Mouse (Mus musculus): ENCODE data around the gene Zkscan1. TPM values are rescaled to one million over a fixed set of nuclear protein-coding genes. Genes with fewer than 3 reads are reported as not detected.

Zkscan1 gene
- total RNA-seq, 2 experiments from 2014 or later, result 30.9 to 37.9 TPM

GRCm38 (mm10) chr5:138116255-138117198 lies 31.6 kb downstream of the Zkscan1 start, which contains the start of gene Zscan21:
Gene Zscan21, plus strand, starts transcription at chr5:138116903.
- DNase-seq (ENCODE audit: low spot score in 2 of 2), result peak; percentile 90 to 93

GRCm38 (mm10) chr5:138117199-138118015 lies 32.5 kb downstream of the Zkscan1 start:
- peak in 1 of 2 experiments; percentile 5 for DNase-seq (ENCODE audit: low spot score in 2 of 2)

- no peak for DNase-seq (ENCODE audit: low spot score in 2 of 2)
Measured at GRCm38 (mm10) chr5:138118041-138118440, 33.2 kb downstream of the Zkscan1 start.

GRCm38 (mm10) chr5:138132425-138133064 lies 47.7 kb downstream of the Zkscan1 start:
- DNase-seq (ENCODE audit: low spot score in 2 of 2), result no peak

- DNase-seq (ENCODE audit: low spot score in 2 of 2), result no peak
Measured at GRCm38 (mm10) chr5:138137257-138137656, 52.4 kb downstream of the Zkscan1 start.

- no peak for DNase-seq (ENCODE audit: low spot score in 2 of 2)
Measured at GRCm38 (mm10) chr5:138137935-138138549, 53.2 kb downstream of the Zkscan1 start.

- DNase-seq (ENCODE audit: low spot score in 2 of 2), result no peak
Measured at GRCm38 (mm10) chr5:138138585-138138984, 53.7 kb downstream of the Zkscan1 start.

- no peak for DNase-seq (ENCODE audit: low spot score in 2 of 2)
Measured at GRCm38 (mm10) chr5:138154390-138154789, 69.5 kb downstream of the Zkscan1 start.

- DNase-seq (ENCODE audit: low spot score in 2 of 2), result peak; percentile 69 to 75
Measured at GRCm38 (mm10) chr5:138155443-138155976, 70.6 kb downstream of the Zkscan1 start, which contains the start of gene Zfp113. Gene Zfp113, minus strand, starts transcription at chr5:138155744.

Other genes with a start within 250 kb of the Zkscan1 start
- 1 to 10 TPM; 2.6 to 4.3 TPM for gene Pilra, start 248.8 kb upstream of the Zkscan1 start, total RNA-seq (2021)
- 1 to 10 TPM; 1.8 to 2.9 TPM for gene Pilrb1, start 227.0 kb upstream of the Zkscan1 start, total RNA-seq (2021)
- gene Pilrb2, start 213.3 kb upstream of the Zkscan1 start, total RNA-seq (2021), result 1 to 10 TPM; 1.1 to 2.5 TPM
- under 1 TPM in 1 of 2 experiments, not detected in 1; 0.10 TPM for gene Cyp3a13, start 163.5 kb upstream of the Zkscan1 start, total RNA-seq (2021)
- gene Gjc3, start 122.0 kb upstream of the Zkscan1 start, total RNA-seq (2021), result under 1 TPM in 1 of 2 experiments, not detected in 1; 0.19 TPM
- gene Azgp1, start 103.6 kb upstream of the Zkscan1 start, total RNA-seq (2021), result 1 to 10 TPM in 1 of 2 experiments, not detected in 1; 1.3 TPM
- not detected for gene Smok3a, start 63.8 kb upstream of the Zkscan1 start, total RNA-seq (2021)
- not detected for gene Smok3b, start 63.7 kb upstream of the Zkscan1 start, total RNA-seq (2021)
- gene Smok3c, start 31.9 kb upstream of the Zkscan1 start, total RNA-seq (2021), result not detected
- 10 to 100 TPM; 13.4 to 15.3 TPM for gene Zscan21, start 31.8 kb downstream of the Zkscan1 start, total RNA-seq (2021)
- gene Zfp113, start 70.7 kb downstream of the Zkscan1 start, total RNA-seq (2021), result 10 to 100 TPM; 10.1 to 10.9 TPM
- 100 to 1,000 TPM; 130 to 145 TPM for gene Cops6, start 76.0 kb downstream of the Zkscan1 start, total RNA-seq (2021)
- gene Ap4m1, start 86.9 kb downstream of the Zkscan1 start, total RNA-seq (2021), result 10 to 100 TPM; 15.9 to 18.5 TPM
- gene Mcm7, start 87.3 kb downstream of the Zkscan1 start, total RNA-seq (2021), result 10 to 100 TPM; 17.3 to 28.1 TPM
- gene Taf6, start 102.4 kb downstream of the Zkscan1 start, total RNA-seq (2021), result 10 to 100 TPM; 40.6 to 41.6 TPM
- gene Cnpy4, start 102.4 kb downstream of the Zkscan1 start, total RNA-seq (2021), result 10 to 100 TPM; 21.6 to 25.3 TPM
- 1 to 10 TPM; 6.4 to 9.0 TPM for gene Mblac1, start 109.2 kb downstream of the Zkscan1 start, total RNA-seq (2021)
- under 1 TPM in 1 of 2 experiments, not detected in 1; 0.48 TPM for gene Nxpe5, start 140.8 kb downstream of the Zkscan1 start, total RNA-seq (2021)
- 10 to 100 TPM; 80.1 to 80.3 TPM for gene Lamtor4, start 170.4 kb downstream of the Zkscan1 start, total RNA-seq (2021)
- 10 to 100 TPM; 27.7 to 30.1 TPM for gene BC037034, start 178.9 kb downstream of the Zkscan1 start, total RNA-seq (2021)
- gene Gal3st4, start 187.8 kb downstream of the Zkscan1 start, total RNA-seq (2021), result under 1 TPM in 1 of 2 experiments, not detected in 1; 0.58 TPM
- not detected for gene Gm43720, start 194.9 kb downstream of the Zkscan1 start, total RNA-seq (2021)
- under 1 TPM; 0.51 to 0.89 TPM for gene Gpc2, start 194.9 kb downstream of the Zkscan1 start, total RNA-seq (2021)
- under 1 TPM in 1 of 2 experiments, not detected in 1; 0.13 TPM for gene Stag3, start 195.2 kb downstream of the Zkscan1 start, total RNA-seq (2021)